Mouse (Mus musculus): ENCODE measurements around the gene Kcnrg. TPM values are rescaled to one million over a fixed set of nuclear protein-coding genes. Genes with fewer than 3 reads are reported as not detected.

The Kcnrg gene
- polyA plus RNA-seq, 1 experiment, result 0.16 TPM

- TF ChIP-seq POLR2AphosphoS2 (IDR thresholded peaks at IDR 0.05; ENCODE audit: insufficient read length, low read depth) (no peak), E2F4 (IDR thresholded peaks at IDR 0.05; ENCODE audit: insufficient read depth) (peak; percentile 33)
- peak overlapping the region; percentile 57 for H3K4me2 ChIP-seq (ENCODE audit: low read depth)
- H3K27me3 ChIP-seq (ENCODE audit: control insufficient read depth, insufficient read depth, insufficient read length), result no peaks in the 10 kb centered on the region
- H3K79me2 ChIP-seq (ENCODE audit: control insufficient read depth, insufficient read depth), result peaks cover 65% of the 10 kb centered on the region
- H3ac ChIP-seq (ENCODE audit: control insufficient read depth, insufficient read length), result peak overlapping the region; percentile 99
- H3K36me3 ChIP-seq (ENCODE audit: control insufficient read depth, insufficient read depth), result no peaks in the 10 kb centered on the region
- H3K4me3 ChIP-seq, result peak overlapping the region; percentile 95
These were observed 40.1 kb downstream of the Kcnrg start for GRCm38 (mm10) chr14:61647182-61647880.

- Histone ChIP-seq H3K27me3 (ENCODE audit: control insufficient read depth, insufficient read depth, insufficient read length) (no peaks in the 10 kb centered on the region), H3K4me2 (ENCODE audit: low read depth) (peak overlapping the region; percentile 57), H3ac (ENCODE audit: control insufficient read depth, insufficient read length) (peak overlapping the region; percentile 99), H3K79me2 (ENCODE audit: control insufficient read depth, insufficient read depth) (peaks cover 57% of the 10 kb centered on the region), H3K36me3 (ENCODE audit: control insufficient read depth, insufficient read depth) (no peaks in the 10 kb centered on the region), H3K4me3 (peak overlapping the region; percentile 95)
- TF ChIP-seq MYOD1 (IDR thresholded peaks at IDR 0.05; ENCODE audit: control insufficient read depth in 1 of 3, insufficient read length in 2 of 3, low read depth in 2 of 3) (no peak), E2F4 (IDR thresholded peaks at IDR 0.05; ENCODE audit: insufficient read depth) (peak; percentile 3)
These were observed 40.8 kb downstream of the Kcnrg start for GRCm38 (mm10) chr14:61647881-61648684.

- no peak for TF ChIP-seq REST (IDR thresholded peaks at IDR 0.05; ENCODE audit: insufficient read depth, insufficient read length)
- peak; percentile 37 for TF ChIP-seq TCF3 (IDR thresholded peaks at IDR 0.05; ENCODE audit: insufficient read length, low read depth)
- TF ChIP-seq MYOG (IDR thresholded peaks at IDR 0.05; ENCODE audit: control insufficient read depth in 1 of 3, insufficient read depth in 1 of 3, insufficient read length in 2 of 3, low read depth in 2 of 3), result peak; percentile 50 to 93 (median 85)
- no peak for TF ChIP-seq MAX (IDR thresholded peaks at IDR 0.05; ENCODE audit: low read depth)
- TF ChIP-seq POLR2A (IDR thresholded peaks at IDR 0.05; ENCODE audit: insufficient read length, low read depth), result peak; percentile 97
- TF ChIP-seq POLR2AphosphoS2 (IDR thresholded peaks at IDR 0.05; ENCODE audit: insufficient read length, low read depth), result peak; percentile 95
- TF ChIP-seq E2F4 (IDR thresholded peaks at IDR 0.05; ENCODE audit: insufficient read depth), result peak; percentile 87
- peak in 2 of 3 experiments; percentile 75 to 98 for TF ChIP-seq MYOD1 (IDR thresholded peaks at IDR 0.05; ENCODE audit: control insufficient read depth in 1 of 3, insufficient read length in 2 of 3, low read depth in 2 of 3)
- no peaks in the 10 kb centered on the region for H3K36me3 ChIP-seq (ENCODE audit: control insufficient read depth, insufficient read depth)
- H3ac ChIP-seq (ENCODE audit: control insufficient read depth, insufficient read length), result peak overlapping the region; percentile 99
These were observed 41.6 kb downstream of the Kcnrg start for GRCm38 (mm10) chr14:61648685-61649504.

GRCm38 (mm10) chr14:61650291-61650960, 43.2 kb downstream of the Kcnrg start:
- peaks cover 34% of the 10 kb centered on the region for H3K79me2 ChIP-seq (ENCODE audit: control insufficient read depth, insufficient read depth)
- H3ac ChIP-seq (ENCODE audit: control insufficient read depth, insufficient read length), result no peak overlapping the region
- no peaks in the 10 kb centered on the region for H3K27me3 ChIP-seq (ENCODE audit: control insufficient read depth, insufficient read depth, insufficient read length)
- no peak for TF ChIP-seq POLR2AphosphoS2 (IDR thresholded peaks at IDR 0.05; ENCODE audit: insufficient read length, low read depth)
- no peak for TF ChIP-seq MYOD1 (IDR thresholded peaks at IDR 0.05; ENCODE audit: control insufficient read depth in 1 of 3, insufficient read length in 2 of 3, low read depth in 2 of 3)
- no peak for TF ChIP-seq REST (IDR thresholded peaks at IDR 0.05; ENCODE audit: insufficient read depth, insufficient read length)
- TF ChIP-seq SRF (IDR thresholded peaks at IDR 0.05; ENCODE audit: control insufficient read depth, insufficient read length, low read depth), result no peak
- no peak for TF ChIP-seq MAX (IDR thresholded peaks at IDR 0.05; ENCODE audit: low read depth)
- no peak for TF ChIP-seq CEBPB (IDR thresholded peaks at IDR 0.05; ENCODE audit: insufficient read depth, poor library complexity, severe bottlenecking)
- no peak for TF ChIP-seq USF1 (IDR thresholded peaks at IDR 0.05; ENCODE audit: low read depth)
- TF ChIP-seq E2F4 (IDR thresholded peaks at IDR 0.05; ENCODE audit: insufficient read depth), result no peak
- TF ChIP-seq MYOG (IDR thresholded peaks at IDR 0.05; ENCODE audit: control insufficient read depth in 1 of 3, insufficient read depth in 1 of 3, insufficient read length in 2 of 3, low read depth in 2 of 3), result no peak
- TF ChIP-seq POLR2A (IDR thresholded peaks at IDR 0.05; ENCODE audit: insufficient read length, low read depth), result no peak
- TF ChIP-seq TCF12 (IDR thresholded peaks at IDR 0.05; ENCODE audit: insufficient read depth, poor library complexity, severe bottlenecking), result no peak
- no peak for TF ChIP-seq TCF3 (IDR thresholded peaks at IDR 0.05; ENCODE audit: insufficient read length, low read depth)
- no peaks in the 10 kb centered on the region for H3K36me3 ChIP-seq (ENCODE audit: control insufficient read depth, insufficient read depth)
- peak overlapping the region; percentile 83 for H3K4me2 ChIP-seq (ENCODE audit: low read depth)
- H3K4me3 ChIP-seq, result no peak overlapping the region

More at GRCm38 (mm10) chr14:61648685-61649504, 41.6 kb downstream of the Kcnrg start:
- peak overlapping the region; percentile 83 for H3K4me2 ChIP-seq (ENCODE audit: low read depth)
- H3K4me3 ChIP-seq, result peak overlapping the region; percentile 95
- H3K79me2 ChIP-seq (ENCODE audit: control insufficient read depth, insufficient read depth), result peaks cover 49% of the 10 kb centered on the region
- H3K27me3 ChIP-seq (ENCODE audit: control insufficient read depth, insufficient read depth, insufficient read length), result no peaks in the 10 kb centered on the region

All from myocyte (in vitro differentiated cells).